Mouse (Mus musculus) layer of hippocampus, adult 18-20 months (tissue): ENCODE measurements around the gene Mmp11. TPM values are rescaled to one million over a fixed set of nuclear protein-coding genes. Genes with fewer than 3 reads are reported as not detected.
A peak's percentile ranks its signal among the peaks of the same experiment; 100 is the strongest.

ENCODE experiments used
- DNase-seq, 2 experiments: peaks; one replicate each; pipeline ENCODE4 v3.0.0; 2022; ENCODE audit warnings: low spot score in 2 of 2
- total RNA-seq, 2 experiments: library from RNA; stranded (reverse); gene quantifications; 2 replicates each; pipeline ENCODE4 v1.2.3; 2021

The Mmp11 gene
- total RNA-seq, 2 experiments from 2014 or later, result 1.8 to 2.1 TPM

DNA sequence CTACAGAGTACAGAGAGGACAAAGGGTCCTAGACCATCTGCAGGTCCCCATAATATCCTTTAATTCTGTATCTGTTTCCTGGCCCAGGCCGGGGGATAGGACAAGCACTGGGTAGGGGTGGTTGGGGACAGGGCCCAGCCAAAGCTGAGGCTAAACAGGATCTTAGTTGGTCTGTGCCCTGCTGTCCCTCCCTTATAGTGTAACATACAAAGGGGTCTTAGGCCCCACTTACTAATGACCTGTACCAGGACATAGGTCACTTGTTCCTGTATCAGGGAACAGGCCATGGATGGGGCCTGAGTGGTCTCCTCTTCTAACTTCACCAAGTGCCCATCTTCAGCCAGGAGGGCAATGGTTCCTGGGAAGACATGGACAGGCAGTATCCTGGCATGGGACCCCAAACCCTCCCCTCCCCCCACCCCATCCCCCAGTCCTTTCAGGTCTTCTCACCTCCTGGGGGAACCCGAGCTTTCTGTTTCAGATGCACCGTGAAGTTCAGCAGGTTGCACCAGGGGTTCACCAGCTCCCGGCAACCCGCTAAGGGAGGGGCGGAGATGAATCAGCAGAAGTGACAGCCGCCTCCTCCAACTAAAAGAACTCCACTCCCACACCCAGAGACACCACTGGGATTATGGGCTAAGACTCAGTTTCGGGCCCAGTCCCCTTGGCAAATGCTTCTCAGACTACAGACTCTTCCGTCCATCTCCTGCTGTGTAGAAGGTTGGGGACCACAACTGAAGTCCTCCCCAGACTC, 3.4 kb upstream of the Mmp11 start:
- no peak for DNase-seq

DNA sequence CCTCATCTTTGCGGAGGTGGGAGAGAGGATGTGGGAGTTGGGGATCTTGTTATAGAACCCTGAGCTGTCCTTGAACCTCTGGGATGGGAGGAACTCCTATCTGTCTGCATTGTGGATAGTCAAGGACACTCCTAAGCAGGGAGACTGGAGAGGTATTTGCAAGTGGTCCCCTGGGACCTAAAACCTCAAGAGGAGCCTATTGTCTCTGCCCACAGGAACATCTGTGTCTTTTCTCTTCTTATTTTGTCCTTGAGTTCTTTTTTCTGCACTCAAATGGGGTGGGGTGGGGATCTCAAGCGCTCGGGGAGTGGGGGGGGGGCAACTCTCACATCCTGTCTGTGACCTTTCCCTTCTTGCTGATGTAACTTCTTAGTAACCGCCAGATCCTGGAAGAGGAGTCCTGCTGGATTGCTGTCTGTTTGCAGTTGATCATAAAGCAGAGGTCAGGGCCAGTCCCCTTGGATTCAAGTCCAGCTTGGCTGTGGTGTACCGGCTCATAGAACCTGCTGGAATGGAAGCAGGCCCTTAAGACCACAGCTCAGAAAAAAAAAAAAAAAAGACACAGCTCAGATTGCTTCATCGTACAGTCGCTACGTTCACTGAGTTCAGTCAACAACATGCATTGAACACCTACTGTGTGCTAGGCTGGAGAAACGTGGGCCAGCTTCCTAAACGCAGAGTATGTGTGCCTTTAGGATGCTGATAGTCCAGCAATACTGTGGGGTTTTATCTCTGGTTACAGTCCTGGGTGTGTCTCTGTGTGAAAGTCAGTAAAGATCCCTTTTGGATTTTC, 1.8 kb upstream of the Mmp11 start:
- no peak for DNase-seq

DNA sequence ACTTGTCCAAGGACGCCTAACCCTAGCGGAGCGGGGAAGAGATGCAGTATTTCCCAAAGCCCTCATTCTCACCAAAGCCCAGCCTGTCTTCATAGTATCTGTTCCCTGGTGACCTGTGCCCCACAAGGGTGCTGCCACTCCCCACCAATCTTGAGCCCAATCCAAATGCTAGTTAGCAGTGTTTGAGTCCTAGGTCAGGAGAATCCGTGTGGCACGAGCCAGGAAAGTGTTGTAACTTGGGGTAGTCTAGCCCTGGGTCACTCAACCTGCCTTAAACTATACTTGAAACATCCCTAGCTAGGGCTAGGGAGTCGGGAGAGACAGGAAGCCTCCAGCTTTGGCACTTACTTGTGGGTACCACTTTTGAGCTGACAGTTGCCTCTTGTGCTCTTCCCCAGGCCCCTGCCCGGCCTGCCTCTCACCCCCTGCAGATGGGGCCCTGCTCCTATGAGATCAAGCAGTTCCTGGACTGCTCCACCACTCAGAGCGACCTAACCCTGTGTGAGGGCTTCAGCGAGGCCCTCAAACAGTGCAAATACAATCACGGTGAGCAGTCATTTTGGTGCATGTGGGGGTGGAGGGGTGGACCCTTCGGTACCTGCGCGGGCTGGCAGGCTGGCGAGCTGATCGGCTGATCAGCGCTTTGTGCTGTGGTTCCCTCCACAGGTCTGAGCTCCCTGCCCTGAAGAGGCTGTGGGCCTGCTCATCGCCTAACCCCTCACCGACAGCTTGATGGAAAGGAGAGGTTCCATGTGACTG, 792 bp upstream of the Mmp11 start:
- DNase-seq, result no peak

DNA sequence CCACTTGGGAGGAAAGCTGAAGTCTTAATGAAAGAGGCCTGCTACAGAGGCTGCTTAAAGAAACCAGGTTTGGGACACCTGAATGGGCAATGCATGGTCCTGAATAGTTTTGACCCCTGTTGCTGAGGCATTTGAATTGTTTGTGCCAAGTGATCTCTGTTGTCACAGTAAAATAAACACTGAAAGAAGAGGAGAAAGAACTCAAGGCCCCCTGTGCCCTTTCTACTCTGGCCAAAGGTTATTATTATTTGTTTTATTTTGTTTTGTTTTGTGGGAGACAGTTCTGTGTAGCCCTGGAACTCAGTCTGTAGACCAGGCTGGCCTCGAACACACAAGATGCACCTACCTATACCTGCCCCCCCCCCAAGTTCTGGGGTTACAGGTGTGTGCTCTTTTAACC, 1.3 kb downstream of the Mmp11 start:
- DNase-seq, result no peak

DNA sequence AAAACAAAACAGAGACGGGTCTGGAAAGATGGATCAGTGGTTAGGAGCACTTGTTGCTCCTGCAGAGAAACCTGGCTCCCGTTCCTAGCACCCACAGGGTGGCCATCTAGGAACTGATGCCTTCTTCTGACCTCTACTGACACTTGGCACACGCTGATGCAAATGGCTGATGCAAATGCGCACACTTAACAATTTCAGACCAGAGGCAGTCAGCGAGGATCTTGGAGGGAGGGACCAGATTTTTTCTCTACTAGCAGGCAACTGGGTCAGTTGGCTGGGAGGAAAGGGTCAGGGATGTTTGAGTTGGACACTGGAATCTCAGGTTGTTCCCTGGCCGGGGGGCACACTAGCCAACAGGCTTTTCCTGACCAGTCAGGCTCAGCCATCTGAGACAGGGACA, 3.4 kb downstream of the Mmp11 start, which contains the start of gene Chchd10:
TSS of gene Chchd10 (plus strand) at position 240 of the 400 bp plus-strand sequence.
- DNase-seq, result no peak

DNA sequence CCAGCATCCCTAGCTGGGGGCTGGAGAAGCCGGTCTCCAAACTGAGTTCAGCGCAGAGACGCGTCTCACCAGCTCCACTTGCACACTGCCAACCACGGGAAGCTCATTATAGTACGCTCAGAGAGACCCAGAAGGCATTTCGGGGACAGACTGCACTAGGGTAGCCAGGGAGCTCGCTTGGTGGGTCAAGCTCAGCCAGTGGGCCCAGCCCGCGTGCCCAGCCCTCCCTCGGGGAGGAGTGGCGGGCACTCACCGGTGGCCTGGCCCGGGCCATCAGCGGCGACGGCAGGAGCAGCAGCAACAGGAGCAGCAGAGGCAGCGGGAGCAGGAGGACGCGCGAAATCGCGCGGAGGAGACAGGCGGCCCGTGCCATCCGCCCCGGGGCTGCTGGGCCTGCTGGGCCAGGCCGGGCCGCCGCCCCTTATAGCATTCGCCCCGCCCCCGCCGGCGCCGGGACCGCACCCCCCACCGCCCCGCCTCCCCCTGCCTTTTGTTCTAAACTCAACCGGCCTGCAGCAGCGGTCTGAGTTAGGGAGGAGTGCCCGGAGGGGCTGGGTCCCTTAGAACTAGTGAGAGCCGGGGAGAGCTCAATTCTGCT, 4.1 kb downstream of the Mmp11 start:
- DNase-seq, result no peak

DNA sequence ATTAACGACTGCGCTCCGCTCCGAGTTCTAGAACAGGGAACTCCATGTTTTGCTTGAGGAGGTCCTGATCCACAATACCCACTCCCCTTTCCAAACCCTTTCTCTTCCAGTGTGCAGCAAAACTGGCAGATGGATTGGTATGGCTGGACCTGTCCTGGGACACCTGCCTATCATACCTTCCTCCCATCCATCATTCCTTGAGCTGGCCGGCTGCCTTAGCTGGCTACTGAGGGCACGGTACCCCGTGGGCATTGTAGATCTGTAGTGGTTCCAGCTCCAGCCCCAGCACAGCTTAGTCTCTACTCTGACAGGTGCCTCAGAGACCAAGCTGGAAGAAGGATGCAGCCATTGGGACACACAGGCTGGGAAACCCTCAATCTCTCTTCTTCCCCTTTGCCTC, 5.0 kb downstream of the Mmp11 start:
- no peak for DNase-seq

DNA sequence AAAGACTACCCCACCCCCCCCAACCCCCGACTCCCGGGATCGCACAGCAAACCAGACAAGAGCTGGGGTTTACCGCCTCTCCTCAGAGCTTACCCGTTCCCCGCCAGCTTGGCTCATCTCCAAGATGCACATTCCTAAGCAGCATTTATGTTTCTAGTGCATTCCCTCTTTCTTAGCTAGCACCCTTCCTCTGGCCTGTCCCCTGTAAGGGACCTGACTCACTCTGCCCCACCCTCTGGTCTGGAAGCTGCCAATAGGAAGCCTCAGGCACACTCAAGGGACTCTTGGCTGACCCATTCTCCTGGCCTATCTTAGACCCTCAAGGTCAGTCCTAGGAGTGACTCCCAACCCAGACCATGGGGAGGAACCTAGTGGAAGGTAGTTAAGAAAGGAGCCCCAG, 6.0 kb downstream of the Mmp11 start:
- no peak for DNase-seq

DNA sequence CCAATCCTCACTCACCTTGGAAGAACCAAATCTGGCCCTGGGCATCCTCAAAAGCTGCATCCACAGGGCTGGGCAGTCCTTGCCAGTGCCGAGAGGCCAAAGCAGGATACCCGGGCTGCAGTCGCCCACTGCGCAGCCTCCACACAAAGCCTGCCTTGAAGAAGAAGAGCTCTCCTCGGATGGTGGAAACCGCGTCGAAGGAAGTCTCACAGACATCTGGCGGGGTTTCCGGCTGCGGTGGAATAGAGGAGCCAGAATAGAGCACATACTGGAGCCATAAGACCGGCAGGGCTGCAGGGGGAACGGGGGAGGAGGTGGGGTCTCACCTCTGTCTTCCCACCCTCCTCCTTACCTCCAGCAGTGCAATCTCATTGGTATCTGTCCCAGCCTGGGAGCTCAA, 9.9 kb downstream of the Mmp11 start:
- DNase-seq, result no peak

DNA sequence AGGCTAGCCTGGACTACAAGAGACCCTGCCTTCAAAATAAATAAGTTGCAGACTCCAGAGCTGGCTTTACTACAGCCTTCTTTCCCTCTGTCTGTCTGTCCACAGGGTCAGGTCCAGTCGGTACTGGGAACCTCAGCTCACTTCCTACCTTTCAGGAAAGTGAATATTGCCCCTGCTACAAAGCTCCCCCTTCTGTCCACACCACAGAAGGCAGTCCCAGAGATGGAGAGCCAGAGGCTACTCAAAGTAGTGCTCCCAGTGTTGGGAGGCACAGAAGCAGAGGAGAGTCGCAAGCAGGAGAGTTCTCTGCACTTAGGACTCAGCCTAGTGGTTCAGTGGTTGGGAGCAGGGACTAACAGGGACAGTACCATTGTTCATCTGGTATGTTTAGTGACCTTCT, 12.0 kb downstream of the Mmp11 start:
- DNase-seq, result no peak

DNA sequence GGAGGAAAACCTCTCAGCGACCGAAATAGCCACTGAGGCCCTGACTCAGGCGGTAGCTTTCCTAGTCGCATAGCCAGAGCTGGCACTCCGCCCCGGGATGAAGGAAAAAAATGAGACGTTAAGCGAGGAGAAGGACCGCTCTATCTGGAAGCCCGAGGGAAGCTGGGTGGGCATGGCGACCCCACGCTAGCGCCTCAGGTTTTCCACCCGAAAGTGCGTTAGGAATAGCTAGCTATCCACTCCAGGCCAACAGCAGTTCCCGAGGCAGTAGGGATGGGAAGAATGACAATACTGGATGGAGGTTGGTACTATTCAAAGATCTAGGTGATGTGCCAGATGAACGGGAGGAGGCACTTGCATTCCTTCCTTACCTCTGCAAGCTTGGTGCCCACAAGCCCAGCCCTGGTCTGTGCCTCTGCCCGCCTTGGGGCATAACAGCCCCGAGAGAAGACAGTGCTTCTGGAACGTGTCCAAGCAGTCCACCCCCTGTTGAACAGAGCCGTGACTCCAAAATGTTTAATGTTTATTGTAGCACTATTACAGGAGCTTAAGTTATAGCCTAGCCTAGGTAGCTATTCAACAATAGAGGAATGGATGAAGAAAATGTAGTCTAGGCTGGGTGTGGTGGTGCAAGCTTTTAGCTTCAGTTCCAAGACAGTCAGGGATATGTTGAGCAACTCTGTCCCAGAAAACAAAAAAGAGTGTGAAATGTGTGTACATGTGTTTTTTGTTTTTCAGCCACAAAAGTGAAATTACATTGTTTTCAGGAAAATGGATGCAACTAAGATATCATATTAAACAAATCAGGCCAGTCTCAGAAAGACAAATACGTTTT, 14.4 kb downstream of the Mmp11 start:
- peak in 1 of 2 experiments; percentile 27 for DNase-seq

DNA sequence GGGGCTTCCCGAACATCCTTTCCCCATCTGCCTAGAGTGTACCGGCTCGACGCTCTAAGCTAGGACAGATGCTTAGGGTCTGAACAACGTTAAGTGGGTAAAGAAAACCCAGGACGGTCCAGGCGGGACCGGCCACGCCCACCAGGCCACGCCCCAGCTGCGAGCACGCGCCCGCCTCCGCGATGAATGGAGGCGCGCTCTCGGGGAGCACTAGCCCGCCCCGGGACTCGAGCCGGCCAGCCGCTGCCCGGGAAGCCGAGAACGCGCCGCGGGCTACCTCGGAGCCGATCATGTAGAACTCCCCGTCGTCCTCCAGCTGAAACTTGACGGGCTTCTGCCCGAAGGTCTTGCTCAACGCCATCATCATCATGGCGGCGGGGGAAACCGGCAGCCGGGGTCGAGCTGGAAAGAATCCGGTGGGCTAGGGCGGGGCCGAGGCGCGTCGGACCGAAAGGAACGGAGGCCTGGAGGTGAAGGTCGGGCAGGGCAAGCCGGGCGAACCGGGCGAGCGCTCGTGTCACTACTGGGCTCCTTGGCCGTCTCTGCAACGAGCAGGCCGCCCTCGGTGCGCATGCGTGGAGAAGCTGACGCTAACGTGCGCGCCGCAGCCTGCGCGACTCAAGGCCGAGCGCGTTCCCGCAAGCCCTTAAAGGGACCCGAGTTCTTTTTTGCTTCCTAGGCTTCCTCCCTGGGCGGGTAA, 15.1 kb downstream of the Mmp11 start, which contains the start of gene Smarcb1:
TSS of gene Smarcb1 (minus strand) at position 592 of the 700 bp plus-strand sequence.
- DNase-seq, result peak; percentile 92 to 96

DNA sequence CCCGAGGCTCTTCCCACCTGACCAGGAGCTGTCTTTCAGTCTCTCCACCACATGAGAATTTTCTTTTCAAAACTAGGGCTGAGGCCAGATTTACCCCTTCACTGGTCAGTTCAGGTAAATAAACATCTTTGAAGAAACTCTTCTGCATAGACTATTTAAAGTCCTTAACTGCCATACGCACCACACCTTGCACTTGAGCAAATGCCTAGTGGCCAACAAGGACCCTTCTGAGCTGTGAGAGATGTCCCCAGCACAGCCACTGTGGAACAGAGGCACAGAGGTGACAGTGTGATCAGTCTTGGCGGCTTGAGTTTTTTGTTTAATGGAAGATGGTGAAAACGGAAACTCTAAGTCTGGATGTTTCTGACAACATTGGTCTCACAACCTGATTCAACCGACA, 17.3 kb downstream of the Mmp11 start:
- DNase-seq, result no peak

DNA sequence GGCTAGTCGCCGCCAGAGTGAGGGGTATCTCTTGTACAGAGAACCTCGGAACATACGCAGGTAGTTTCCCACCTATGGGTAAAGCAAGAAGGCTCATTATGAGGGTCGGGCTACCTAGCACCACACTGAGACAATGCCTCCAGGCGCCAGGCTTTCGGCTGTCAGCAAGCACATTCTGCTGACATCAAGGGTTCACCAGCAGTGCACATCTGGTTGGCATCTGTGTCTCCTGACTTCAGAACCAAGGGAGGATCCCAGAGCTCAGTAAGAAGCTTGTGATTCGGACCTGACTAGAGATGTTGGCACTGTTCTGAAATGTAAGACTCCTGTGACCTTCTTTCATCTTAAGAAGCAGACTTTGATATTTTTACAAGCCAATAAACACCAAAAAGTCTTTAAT, 19.5 kb downstream of the Mmp11 start:
- no peak for DNase-seq

DNA sequence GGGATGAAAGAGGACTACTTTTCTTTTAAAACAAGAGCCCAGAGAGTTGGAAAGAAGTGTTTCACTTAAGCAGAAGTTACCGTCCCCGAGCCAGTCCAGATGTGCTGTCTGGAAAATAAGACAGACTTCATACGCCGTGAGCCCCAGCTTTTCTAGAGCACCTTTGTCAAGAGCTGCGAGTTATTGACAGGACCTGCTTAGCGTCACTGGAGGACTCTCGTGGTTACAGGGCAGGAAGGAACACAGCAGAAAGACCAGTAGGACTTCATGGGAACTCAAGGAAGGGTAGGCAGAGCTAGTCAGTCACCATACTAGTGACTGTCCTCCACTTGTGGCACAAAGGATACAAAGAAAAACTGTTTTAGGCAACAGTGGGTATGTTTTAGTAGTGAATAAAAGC, 20.7 kb downstream of the Mmp11 start:
- DNase-seq, result no peak

DNA sequence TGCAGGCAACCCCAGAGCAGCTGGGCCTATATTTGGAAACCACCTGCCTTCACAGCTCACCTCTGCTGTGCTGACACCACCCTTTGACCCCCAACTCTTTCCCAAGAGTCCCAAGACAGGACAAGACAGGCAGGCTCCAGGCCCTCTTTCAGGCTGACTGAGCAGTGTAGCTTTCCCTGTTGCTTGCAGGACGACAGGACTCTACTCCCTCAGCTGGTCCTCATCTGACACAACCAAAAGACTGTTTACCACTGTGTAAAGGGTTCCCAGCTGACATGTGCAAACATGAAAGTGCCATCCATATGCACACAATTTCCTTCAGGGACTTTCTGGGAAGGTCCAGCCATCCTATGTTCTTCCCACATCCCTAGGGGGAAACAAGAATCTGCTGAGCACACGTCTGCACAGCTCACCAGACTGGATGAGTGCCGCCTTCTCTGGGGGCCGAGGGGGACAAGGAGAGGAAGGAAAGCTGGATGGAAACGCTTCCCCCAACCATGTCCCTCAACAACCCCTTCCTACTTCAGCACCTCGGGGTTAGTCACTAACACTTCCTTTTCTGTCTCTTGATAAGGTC, 23.2 kb downstream of the Mmp11 start:
- no peak for DNase-seq

DNA sequence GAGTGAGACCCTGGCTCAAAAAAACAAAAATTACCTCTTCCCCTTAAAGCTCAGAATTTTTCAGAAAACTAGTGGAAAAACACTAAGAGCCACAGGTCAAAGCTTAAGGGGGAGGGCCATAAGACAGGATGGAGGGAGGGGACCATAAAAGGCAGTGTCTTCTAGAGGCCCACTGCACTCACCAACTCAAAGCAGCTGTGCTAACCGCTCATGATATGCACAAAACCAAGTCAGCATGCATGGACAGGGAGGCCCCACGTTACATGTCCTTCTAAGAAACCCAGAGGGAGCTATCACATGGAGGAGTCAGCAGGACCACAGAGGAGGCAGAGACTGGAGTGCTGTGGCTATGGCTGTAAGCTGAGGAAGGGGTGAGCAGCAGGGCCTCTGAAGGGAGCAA, 25.6 kb downstream of the Mmp11 start:
- DNase-seq, result no peak

DNA sequence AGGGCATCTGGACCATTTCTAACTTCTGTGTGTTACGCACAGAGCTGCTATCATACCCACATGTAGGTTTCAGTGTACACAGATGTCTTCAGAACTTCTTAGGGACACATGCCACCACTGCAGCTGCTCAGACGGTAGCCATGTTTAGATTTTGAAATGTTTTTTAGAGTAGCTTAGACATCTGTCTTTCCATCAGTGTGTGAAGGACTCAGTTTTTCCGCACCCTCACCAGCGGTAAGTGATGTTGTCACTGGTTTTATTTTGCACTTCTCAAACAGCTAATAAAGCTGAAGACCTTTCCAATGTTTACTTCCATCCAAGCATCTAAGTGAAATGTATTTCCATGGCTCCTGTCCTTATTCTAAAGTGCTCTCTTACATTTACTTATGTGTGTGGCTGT, 29.4 kb downstream of the Mmp11 start:
- DNase-seq, result no peak

DNA sequence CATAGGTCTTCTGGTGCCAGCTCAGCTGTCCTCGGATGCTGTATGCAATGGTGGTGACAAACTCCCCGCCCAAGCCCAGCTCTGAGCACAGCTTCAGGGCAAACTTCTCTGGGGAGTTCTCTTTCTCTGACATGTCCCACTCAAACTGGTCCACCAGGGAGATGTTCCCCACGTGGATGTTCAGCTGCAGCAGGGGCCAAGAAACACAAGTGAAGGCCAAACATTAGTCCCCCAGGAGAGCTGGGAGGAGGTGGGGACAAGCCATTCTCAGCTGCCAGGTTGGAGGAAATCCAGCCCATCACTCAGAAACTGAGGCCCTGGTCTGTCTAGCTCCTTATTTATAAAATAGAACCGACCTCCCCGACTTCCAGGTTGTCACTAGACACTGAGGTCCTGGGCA, 31.9 kb downstream of the Mmp11 start:
- no peak for DNase-seq

DNA sequence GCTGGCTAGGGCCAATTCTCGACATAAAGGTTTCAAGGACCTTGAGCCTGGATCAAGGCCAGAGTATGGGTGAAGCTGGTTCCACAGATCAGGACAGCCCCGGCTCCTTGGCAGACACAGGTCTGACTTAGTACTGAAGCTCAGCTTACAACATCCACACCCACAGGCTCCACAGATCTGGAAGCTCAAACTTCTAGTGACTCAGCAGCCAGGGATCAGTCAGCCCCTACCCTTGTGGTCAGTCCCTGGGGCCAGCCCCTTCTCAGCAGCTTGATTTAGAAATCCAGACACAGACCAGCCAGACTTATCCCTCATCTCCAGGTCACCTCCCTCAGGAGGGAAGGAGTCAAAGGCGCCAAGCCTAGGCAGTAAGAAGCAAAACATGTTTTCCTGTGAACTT, 37.5 kb downstream of the Mmp11 start:
- DNase-seq, result no peak
